Mouse (Mus musculus) cerebellum, adult 2 months (tissue): Measurements from ENCODE around the gene Fcna. TPM values are rescaled to one million over a fixed set of nuclear protein-coding genes. Genes with fewer than 3 reads are reported as not detected.

Experiments
- DNase-seq, 2 experiments: peaks; one replicate each; pipeline ENCODE4 v3.0.0; 2021
- H3K27ac ChIP-seq: fragments of 200-500 bp; 2 replicates; pipeline ENCODE4 v1.5.1; 2012; ENCODE audit warnings: low read length, control low read depth, inconsistent platforms; ENCODE audit not compliant: insufficient read depth
- H3K27me3 ChIP-seq: fragments of 200-500 bp; 2 replicates; pipeline ENCODE4 v1.6.1; 2012; ENCODE audit warnings: inconsistent platforms, mild to moderate bottlenecking, low read length, moderate library complexity; ENCODE audit not compliant: control insufficient read depth, insufficient read depth
- H3K4me1 ChIP-seq: fragments of 200-500 bp; 2 replicates; pipeline ENCODE4 v1.6.1; 2011; ENCODE audit warnings: low read length; ENCODE audit not compliant: control insufficient read depth, insufficient read depth
- H3K4me3 ChIP-seq: fragments of 200-500 bp; replicated peaks from 2 replicates; pipeline ENCODE3; 2011; ENCODE audit warnings: mild to moderate bottlenecking, low read depth, low read length, control low read depth; ENCODE audit not compliant: insufficient read depth
- CTCF ChIP-seq: fragments of 200-500 bp; IDR thresholded peaks from 2 replicates; pipeline ENCODE4 v1.5.1; 2011; ENCODE audit warnings: low read depth, mild to moderate bottlenecking, control low read depth, low read length, moderate library complexity, borderline replicate concordance; ENCODE audit not compliant: insufficient read depth
- POLR2A ChIP-seq: fragments of 200-500 bp; IDR thresholded peaks from 2 replicates; pipeline ENCODE4 v1.6.1; 2011; ENCODE audit warnings: low read length, control low read depth, borderline replicate concordance; ENCODE audit not compliant: insufficient read depth
- WGBS: fragments of 180-500 bp; shearing (Covaris S2); methylation state at CpG from one replicate; pipeline ENCODE4 v1.1.7; 2018; 5-methylcytosine and 5-hydroxymethylcytosine counted together
- polyA plus RNA-seq: library from polyadenylated mRNA; depleted of rRNA; stranded (reverse); fragments of >200 nt; gene quantifications from 2 replicates; pipeline ENCODE4 v1.2.3, GENCODE M21; 2012

The Fcna gene
- polyA plus RNA-seq, 1 experiment: 0.31 TPM

DNA sequence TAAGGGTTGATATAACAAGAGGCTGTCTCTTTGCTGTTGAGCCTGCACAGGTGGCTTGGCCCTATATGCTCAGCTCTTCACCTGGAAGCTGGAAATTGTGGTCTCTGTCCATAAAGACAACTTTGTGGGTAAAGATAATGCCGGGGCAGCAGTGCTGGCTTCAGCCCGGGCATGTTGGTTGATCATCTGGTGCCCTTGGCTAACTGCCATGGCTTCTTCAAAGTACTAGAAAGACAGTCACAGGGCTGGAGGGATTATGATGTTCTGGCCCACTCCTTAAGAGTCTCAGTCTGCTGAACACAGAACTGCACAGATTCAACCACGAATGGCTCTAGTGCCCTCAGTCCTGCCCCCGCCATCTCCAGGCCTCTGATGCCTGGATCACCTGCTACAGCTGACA, 29.4 kb upstream of the Fcna start:
- H3K27ac ChIP-seq: no peak overlapping the region
- no peak overlapping the region for H3K4me3 ChIP-seq
- no peaks in the 10 kb centered on the region for H3K27me3 ChIP-seq
- WGBS: 32% methylated on average over 4 of the region's 4 CpGs
- TF ChIP-seq CTCF (no peak), POLR2A (no peak)
- peak; percentile 46 to 52 for DNase-seq
- peaks cover 12% of the 10 kb centered on the region for H3K4me1 ChIP-seq

DNA sequence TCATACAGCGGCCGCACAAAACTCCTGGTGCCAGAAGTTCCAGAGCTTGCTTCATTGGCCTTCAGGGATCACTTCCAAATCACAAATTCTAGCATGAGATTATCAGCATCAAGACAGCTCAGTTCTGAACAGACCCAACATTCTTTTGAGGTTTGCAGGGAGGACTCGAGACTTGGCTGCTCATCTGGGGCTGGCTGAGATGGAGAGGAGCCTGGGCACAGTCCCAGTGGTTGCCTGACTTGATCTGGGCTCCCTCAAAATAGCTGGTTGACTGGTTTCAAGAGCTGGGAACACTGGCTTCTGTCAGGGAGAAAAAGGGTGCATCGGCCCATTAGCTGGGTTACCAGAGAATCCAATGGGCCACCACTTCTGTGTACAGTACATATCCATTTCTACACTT, 28.9 kb upstream of the Fcna start:
- WGBS: 89% methylated on average over 4 of the region's 4 CpGs
- peaks cover 10% of the 10 kb centered on the region for H3K4me1 ChIP-seq
- H3K4me3 ChIP-seq: no peak overlapping the region
- no peaks in the 10 kb centered on the region for H3K27me3 ChIP-seq
- TF ChIP-seq POLR2A: no peak
- no peak for TF ChIP-seq CTCF
- peak; percentile 23 to 25 for DNase-seq
- H3K27ac ChIP-seq: no peak overlapping the region

DNA sequence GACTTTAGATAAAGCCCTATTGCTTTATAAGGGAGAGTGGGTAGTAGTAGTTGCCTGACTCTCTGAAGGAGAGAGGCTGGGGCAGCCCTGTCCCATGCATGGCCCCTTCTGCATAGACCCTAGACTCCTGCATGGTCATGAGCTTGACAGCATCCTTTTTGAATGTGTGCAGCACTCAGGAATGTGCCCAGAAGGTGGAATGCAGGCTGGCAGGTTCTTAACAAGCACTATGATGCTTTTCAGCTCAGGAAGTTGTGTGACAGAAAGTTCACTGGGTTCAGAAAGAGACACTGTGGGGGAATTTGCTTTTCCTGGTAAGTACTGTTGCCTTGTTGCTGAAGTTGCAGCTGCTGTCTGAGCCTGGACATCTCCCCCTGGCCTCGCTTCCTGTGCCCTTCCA, 26.7 kb upstream of the Fcna start:
- WGBS: 88% methylated on average over 1 of the region's 1 CpGs
- no peak for DNase-seq
- Histone ChIP-seq H3K4me1 (peaks cover 5% of the 10 kb centered on the region), H3K27me3 (no peaks in the 10 kb centered on the region), H3K4me3 (no peak overlapping the region), H3K27ac (no peak overlapping the region)
- TF ChIP-seq CTCF (no peak), POLR2A (no peak)

DNA sequence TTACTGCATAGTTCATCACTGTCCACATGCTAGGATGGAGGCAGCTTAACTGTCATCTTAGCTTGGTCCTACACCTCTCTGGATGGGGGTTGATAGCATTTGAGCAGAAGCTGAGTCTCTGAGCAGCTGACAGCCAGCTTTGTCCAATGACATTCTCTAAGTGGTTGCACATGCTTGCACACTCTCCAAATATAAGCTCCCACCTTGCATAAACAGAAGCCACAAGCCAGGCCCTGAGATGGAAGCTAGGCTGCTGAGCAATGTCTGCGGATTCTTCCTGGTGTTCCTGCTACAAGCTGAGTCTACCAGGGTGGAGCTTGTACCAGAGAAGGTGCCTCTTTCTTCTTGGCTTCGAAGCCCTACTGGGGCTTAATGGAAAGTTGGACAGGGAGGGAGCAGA, 25.1 kb upstream of the Fcna start, which contains the start of gene Lcn8:
TSS of gene Lcn8 (plus strand) at position 219 of the 400 bp plus-strand sequence.
- TF ChIP-seq CTCF (no peak), POLR2A (no peak)
- Histone ChIP-seq H3K27me3 (no peaks in the 10 kb centered on the region), H3K27ac (no peak within 1 kb of the TSS), H3K4me3 (no peak within 1 kb of the TSS), H3K4me1 (peaks cover 5% of the 10 kb centered on the region)
- DNase-seq: no peak
- 87% methylated on average over 2 of the region's 2 CpGs for WGBS

DNA sequence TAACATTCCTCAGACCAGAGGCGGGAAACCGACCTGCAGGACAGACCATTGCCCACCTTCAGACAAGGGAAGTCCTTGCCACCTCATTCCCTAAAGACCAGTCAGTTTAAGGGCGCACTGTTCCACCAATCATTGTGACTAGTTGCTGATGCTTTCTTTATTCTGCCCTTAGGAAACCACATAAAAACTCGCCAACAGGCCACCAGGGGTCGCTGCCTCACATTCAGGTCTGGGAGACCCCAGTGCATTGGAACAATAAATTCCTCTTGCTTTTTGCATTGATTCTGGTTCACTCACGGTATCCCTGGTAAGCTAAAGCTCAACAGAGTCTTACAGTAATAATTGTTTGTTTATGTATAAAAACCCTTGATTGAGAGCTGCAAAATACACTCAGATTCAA, 12.1 kb upstream of the Fcna start:
- no peak overlapping the region for H3K4me3 ChIP-seq
- H3K27me3 ChIP-seq: no peaks in the 10 kb centered on the region
- no peak for TF ChIP-seq POLR2A
- peak; percentile 45; the same call in 1 of the 2 replicates for TF ChIP-seq CTCF
- WGBS: 18% methylated on average over 6 of the region's 6 CpGs
- H3K4me1 ChIP-seq: no peaks in the 10 kb centered on the region
- no peak overlapping the region for H3K27ac ChIP-seq
- no peak for DNase-seq

DNA sequence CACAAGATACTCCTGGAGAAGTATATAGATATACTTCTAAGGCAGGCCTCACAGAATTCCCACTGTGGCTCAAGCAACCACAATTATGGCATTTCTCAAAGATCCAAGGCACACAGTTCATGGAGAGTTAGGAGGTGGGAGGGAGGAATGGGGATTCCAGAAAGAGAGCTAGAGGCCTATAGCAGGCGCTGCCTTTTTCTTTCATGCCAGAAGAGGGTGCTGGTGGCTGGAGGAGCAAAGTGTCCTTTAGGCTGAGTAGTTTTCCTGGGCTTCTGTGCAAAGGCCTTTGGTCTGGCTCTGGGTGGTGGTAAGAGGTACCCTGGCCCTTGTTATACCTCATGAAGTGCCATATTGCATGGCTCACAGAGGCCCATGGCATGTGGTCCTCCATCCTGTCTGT, 6.2 kb upstream of the Fcna start:
- 77% methylated on average over 1 of the region's 1 CpGs for WGBS
- no peak for TF ChIP-seq CTCF
- TF ChIP-seq POLR2A: no peak

DNA sequence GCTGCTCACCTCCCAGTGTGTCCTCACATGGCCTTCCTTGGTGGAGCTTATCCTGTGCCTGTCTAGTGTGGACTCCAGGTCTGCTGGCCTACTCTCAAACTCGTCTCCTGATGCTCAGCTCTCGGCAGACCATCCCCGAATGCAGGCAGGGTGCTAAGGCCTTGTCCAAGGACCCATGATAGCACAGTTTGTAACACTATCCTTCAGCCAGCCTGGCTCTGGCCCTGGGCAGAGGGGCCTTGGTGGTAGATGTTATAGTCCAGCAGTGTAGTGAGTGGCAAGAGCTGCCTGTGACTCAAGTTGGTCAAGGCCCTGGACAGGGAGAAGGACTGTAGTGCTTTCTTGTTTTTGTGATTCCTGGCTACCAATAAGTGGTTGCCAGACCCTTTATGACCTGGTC, 5.8 kb upstream of the Fcna start:
- Histone ChIP-seq H3K4me3 (no peak overlapping the region), H3K27ac (no peak overlapping the region), H3K4me1 (no peaks in the 10 kb centered on the region), H3K27me3 (no peaks in the 10 kb centered on the region)
- TF ChIP-seq POLR2A (no peak), CTCF (no peak)
- 78% methylated on average over 3 of the region's 3 CpGs for WGBS
- no peak for DNase-seq

More for the DNA sequence above, 6.2 kb upstream of the Fcna start:
- DNase-seq: no peak
- Histone ChIP-seq H3K4me3 (no peak overlapping the region), H3K27ac (no peak overlapping the region), H3K4me1 (no peaks in the 10 kb centered on the region), H3K27me3 (no peaks in the 10 kb centered on the region)

DNA sequence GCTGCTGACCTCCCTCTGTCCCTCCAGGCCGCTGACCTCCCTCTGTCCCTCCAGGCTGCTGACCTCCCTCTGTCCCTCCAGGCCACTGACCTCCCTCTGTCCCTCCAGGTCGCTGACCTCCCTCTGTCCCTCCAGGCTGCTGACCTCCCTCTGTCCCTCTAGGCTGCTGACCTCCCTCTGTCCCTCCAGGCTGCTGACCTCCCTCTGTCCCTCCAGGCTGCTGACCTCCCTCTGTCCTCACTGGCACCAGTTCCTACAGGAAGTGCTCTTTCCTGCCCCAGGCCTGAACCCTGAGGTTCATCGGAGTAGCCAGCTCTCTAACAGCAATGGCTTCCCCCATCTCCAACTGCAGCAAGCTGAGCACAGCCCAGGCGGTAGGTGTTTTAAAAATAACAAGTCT, 908 bp upstream of the Fcna start:
- no peaks in the 10 kb centered on the region for H3K4me1 ChIP-seq
- H3K27ac ChIP-seq: no peak overlapping the region
- WGBS: 62% methylated on average over 4 of the region's 4 CpGs
- TF ChIP-seq CTCF (no peak), POLR2A (no peak)
- no peak for DNase-seq
- no peaks in the 10 kb centered on the region for H3K27me3 ChIP-seq
- no peak overlapping the region for H3K4me3 ChIP-seq
